Mouse (Mus musculus): ENCODE data around the gene Fam104a. TPM values are rescaled to one million over a fixed set of nuclear protein-coding genes. Genes with fewer than 3 reads are reported as not detected.
A peak's percentile ranks its signal among the peaks of the same experiment; 100 is the strongest.

Fam104a gene
- polyA plus RNA-seq, 1 experiment from 2014 or later, result 39.1 TPM

DNA sequence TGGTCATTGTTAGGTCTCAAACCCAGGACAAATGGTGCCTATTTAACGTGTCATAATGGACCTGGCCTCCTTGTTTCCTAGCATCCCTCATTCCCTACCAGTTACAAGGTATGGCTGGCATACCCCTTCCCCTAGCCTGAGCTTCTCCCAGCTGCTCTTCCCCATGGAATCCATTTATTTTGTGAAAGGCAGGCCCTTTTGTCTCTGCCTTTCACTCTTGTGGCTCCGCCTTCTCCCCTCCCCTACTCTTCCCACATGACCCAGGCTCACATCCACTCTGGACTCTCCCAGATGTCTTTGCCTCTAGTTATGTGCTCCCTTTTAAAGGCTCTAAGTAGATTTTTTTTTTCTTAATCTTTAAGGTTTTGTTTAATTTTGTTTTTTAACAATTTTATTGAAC, 3.1 kb upstream of the Fam104a start:
- Histone ChIP-seq H3K27ac (ENCODE audit: low read depth, low read length) (no peak overlapping the region), H3K9ac (ENCODE audit: low read depth, low read length) (no peak overlapping the region), H3K36me3 (ENCODE audit: control insufficient read depth, insufficient read depth, low read length) (peaks cover 12% of the 10 kb centered on the region), H3K27me3 (replicated peaks; ENCODE audit: control insufficient read depth, insufficient read depth, low read length) (no peaks in the 10 kb centered on the region), H3K4me2 (ENCODE audit: low read length) (no peak overlapping the region), H3K4me3 (ENCODE audit: low read length) (no peak overlapping the region), H3K9me3 (ENCODE audit: control insufficient read depth, low read length) (no peaks in the 10 kb centered on the region), H3K4me1 (ENCODE audit: control insufficient read depth, insufficient read depth, low read depth, low read length) (peaks cover 29% of the 10 kb centered on the region)
- 31% methylated on average over 2 of the region's 2 CpGs for WGBS
- no peak for ATAC-seq

DNA sequence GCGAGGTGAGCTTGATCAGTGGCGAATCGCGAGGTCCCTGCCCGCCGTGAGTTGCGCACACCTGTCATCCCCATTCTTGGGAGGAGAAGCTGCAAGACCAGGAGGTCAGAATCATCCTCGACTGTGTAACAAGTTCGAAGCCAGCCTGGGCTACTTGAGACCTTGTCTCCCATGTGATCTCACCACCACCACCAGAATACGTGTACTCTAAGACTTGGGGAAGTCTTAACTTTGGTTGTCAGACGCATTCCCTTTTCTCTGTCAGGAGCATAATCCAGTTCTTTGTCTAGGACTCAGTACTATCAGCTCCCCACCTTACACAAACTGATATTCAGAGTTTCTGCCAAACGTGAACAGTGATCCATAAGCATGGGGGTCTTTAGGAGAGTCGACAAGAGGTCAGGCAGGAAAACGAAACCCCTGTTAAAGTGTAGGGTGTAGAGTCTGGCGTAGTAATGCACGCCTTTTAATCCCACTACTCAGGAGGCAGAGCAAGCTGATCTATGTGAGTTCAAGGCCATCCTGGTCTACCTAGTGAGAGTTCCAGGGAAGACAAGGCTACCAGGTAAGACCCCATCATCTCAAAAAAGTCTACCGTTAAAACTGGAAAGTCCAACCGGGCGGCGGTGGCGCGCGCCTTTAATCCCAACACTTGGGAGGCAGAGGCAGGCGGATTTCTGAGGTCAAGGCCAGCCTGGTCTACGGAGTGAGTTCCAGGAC, 912 bp upstream of the Fam104a start:
- Histone ChIP-seq H3K27me3 (replicated peaks; ENCODE audit: control insufficient read depth, insufficient read depth, low read length) (no peaks in the 10 kb centered on the region), H3K36me3 (ENCODE audit: control insufficient read depth, insufficient read depth, low read length) (peaks cover 11% of the 10 kb centered on the region), H3K27ac (ENCODE audit: low read depth, low read length) (peak overlapping the region; percentile 95), H3K9me3 (ENCODE audit: control insufficient read depth, low read length) (no peaks in the 10 kb centered on the region), H3K4me1 (ENCODE audit: control insufficient read depth, insufficient read depth, low read depth, low read length) (peaks cover 39% of the 10 kb centered on the region), H3K9ac (ENCODE audit: low read depth, low read length) (peak overlapping the region; percentile 91), H3K4me2 (ENCODE audit: low read length) (peak overlapping the region; percentile 89), H3K4me3 (ENCODE audit: low read length) (peak overlapping the region; percentile 96)
- WGBS, result 44% methylated on average over 24 of the region's 25 CpGs
- ATAC-seq, result no peak

DNA sequence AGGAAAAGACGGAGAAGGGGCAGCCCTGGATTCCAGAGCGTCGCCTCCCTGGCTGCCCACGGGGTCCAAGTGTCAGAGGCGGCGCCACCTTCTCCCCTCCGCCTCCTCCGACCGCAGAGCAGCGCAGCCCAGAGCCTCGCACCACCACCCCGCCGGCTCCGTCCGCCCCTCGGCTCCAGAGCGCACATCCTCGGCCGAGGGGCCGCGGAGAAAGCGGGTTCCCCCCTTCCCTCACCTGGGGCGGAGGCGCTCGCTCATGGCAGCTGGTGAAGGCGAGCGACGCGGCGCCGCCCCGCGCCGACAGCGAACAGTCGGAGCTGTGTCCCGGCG, 363 bp downstream of the Fam104a start:
- ATAC-seq, result peak; percentile 71; the same call in 1 of the 2 replicates
- H3K9ac ChIP-seq (ENCODE audit: low read depth, low read length), result peak overlapping the region; percentile 91
- H3K36me3 ChIP-seq (ENCODE audit: control insufficient read depth, insufficient read depth, low read length), result no peaks in the 10 kb centered on the region
- H3K4me1 ChIP-seq (ENCODE audit: control insufficient read depth, insufficient read depth, low read depth, low read length), result peaks cover 39% of the 10 kb centered on the region
- H3K4me2 ChIP-seq (ENCODE audit: low read length), result peak overlapping the region; percentile 91
- WGBS, result 0% methylated on average over 17 of the region's 38 CpGs
- no peaks in the 10 kb centered on the region for H3K9me3 ChIP-seq (ENCODE audit: control insufficient read depth, low read length)
- peak overlapping the region; percentile 96 for H3K4me3 ChIP-seq (ENCODE audit: low read length)
- H3K27ac ChIP-seq (ENCODE audit: low read depth, low read length), result peak overlapping the region; percentile 95
- H3K27me3 ChIP-seq (replicated peaks; ENCODE audit: control insufficient read depth, insufficient read depth, low read length), result no peaks in the 10 kb centered on the region

DNA sequence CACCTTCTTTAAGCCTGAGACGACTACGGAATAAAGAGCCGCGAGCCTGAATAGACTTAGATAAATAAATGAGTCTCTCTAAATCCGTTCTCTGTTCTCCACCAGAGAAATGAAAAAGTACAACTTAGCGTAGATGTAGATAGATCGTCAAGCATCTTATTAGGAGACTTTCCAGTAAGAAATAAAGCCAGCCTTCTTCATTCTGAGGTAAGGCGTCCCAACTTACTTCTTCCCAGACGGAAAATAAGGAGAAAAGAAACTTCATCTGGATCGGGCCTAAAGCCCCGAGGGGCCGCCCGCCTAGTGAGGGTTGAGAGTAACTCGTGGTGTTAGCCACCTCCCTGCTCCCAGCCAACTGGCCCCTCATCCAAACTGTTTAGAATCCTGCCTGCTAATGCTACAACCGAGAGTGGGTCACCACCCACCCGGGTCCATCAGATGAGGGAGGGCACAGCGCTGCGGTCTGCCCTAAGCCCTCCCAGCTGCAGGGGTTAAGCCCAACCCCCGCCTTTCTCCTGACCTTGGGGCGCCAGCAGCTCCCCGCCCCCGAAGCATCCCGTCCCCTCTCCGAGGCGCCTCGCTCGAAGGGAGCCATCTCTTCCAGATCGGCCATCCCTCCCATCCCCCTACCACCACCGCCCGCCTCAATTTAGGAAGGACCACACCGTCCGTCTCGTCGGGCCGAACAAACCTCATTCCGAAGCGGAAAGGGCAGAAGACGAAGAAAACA, 893 bp downstream of the Fam104a start:
- 3% methylated on average over 38 of the region's 38 CpGs for WGBS
- peak overlapping the region; percentile 91 for H3K9ac ChIP-seq (ENCODE audit: low read depth, low read length)
- H3K27ac ChIP-seq (ENCODE audit: low read depth, low read length), result peak overlapping the region; percentile 95
- ATAC-seq, result peak; percentile 18
- H3K27me3 ChIP-seq (replicated peaks; ENCODE audit: control insufficient read depth, insufficient read depth, low read length), result no peaks in the 10 kb centered on the region
- peak overlapping the region; percentile 96 for H3K4me3 ChIP-seq (ENCODE audit: low read length)
- H3K4me1 ChIP-seq (ENCODE audit: control insufficient read depth, insufficient read depth, low read depth, low read length), result peaks cover 39% of the 10 kb centered on the region
- H3K9me3 ChIP-seq (ENCODE audit: control insufficient read depth, low read length), result no peaks in the 10 kb centered on the region
- no peaks in the 10 kb centered on the region for H3K36me3 ChIP-seq (ENCODE audit: control insufficient read depth, insufficient read depth, low read length)
- H3K4me2 ChIP-seq (ENCODE audit: low read length), result peak overlapping the region; percentile 91

DNA sequence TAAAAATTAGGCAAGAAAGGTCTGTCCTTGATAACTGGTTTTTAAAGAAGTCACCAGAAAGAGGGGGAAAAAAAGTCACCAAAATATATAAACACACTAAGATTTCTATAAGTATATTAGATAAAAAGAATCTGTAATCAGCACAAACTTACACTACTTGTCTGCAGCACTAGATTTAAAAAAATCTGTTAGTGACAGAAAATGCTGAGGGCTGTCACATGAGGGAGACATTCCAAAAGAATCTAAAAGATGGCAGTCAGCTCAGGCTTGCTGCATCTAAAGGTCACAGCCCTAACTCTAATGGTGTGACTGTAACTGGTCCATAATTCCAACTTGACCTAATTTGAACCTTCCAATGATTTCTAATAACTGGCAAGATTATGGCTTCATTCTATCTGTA, 2.0 kb downstream of the Fam104a start:
- H3K27me3 ChIP-seq (replicated peaks; ENCODE audit: control insufficient read depth, insufficient read depth, low read length), result no peaks in the 10 kb centered on the region
- peak overlapping the region; percentile 91; the same call in 1 of the 2 replicates for H3K4me2 ChIP-seq (ENCODE audit: low read length)
- H3K27ac ChIP-seq (ENCODE audit: low read depth, low read length), result no peak overlapping the region
- peaks cover 38% of the 10 kb centered on the region for H3K4me1 ChIP-seq (ENCODE audit: control insufficient read depth, insufficient read depth, low read depth, low read length)
- H3K4me3 ChIP-seq (ENCODE audit: low read length), result no peak overlapping the region
- no peaks in the 10 kb centered on the region for H3K36me3 ChIP-seq (ENCODE audit: control insufficient read depth, insufficient read depth, low read length)
- H3K9ac ChIP-seq (ENCODE audit: low read depth, low read length), result no peak overlapping the region
- no peak for ATAC-seq
- no peaks in the 10 kb centered on the region for H3K9me3 ChIP-seq (ENCODE audit: control insufficient read depth, low read length)

DNA sequence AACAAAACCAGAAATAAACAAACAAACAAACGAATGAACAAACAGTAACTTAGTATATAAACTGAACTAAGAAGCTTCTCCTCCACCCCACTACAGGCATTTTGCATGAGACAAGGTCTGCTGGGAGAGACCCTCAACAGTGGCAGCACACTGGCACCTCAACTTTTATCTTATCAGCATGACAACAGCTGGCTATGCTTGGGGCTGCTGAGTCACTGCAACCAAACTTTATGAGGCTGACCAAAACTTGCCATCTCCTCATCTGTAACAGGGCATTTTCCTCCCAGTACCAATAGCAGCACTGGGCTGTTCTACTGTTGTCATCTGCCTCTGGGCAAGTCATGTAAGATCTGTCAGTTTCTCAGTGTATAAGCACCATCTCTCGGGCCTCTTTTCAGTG, 3.0 kb downstream of the Fam104a start:
- Histone ChIP-seq H3K27me3 (replicated peaks; ENCODE audit: control insufficient read depth, insufficient read depth, low read length) (no peaks in the 10 kb centered on the region), H3K4me3 (ENCODE audit: low read length) (no peak overlapping the region), H3K27ac (ENCODE audit: low read depth, low read length) (no peak overlapping the region), H3K36me3 (ENCODE audit: control insufficient read depth, insufficient read depth, low read length) (peaks cover 4% of the 10 kb centered on the region; the same call in 1 of the 2 replicates), H3K9me3 (ENCODE audit: control insufficient read depth, low read length) (no peaks in the 10 kb centered on the region), H3K4me1 (ENCODE audit: control insufficient read depth, insufficient read depth, low read depth, low read length) (peaks cover 31% of the 10 kb centered on the region), H3K4me2 (ENCODE audit: low read length) (no peak overlapping the region), H3K9ac (ENCODE audit: low read depth, low read length) (no peak overlapping the region)
- ATAC-seq, result no peak
- 94% methylated on average over 2 of the region's 2 CpGs for WGBS

DNA sequence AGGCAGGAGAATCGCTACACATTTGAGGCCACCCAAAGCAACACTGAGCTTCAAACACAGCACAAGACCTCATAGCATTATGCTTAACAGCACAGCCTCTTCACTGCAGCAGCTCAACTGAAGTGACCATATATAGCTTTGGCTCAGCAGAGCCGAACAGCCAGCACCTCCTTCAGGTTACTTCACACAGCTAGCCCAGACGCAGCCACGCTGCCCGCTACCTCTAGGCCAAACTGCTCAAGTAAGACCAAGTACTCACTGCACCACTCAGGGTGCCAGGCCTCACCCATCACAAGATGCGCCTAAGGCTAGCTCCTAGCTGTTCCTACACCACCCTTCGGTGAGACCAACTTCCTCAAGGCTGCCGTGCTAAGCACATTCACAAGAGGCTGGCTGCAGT, 5.6 kb downstream of the Fam104a start:
- H3K9me3 ChIP-seq (ENCODE audit: control insufficient read depth, low read length), result no peaks in the 10 kb centered on the region
- no peak overlapping the region for H3K9ac ChIP-seq (ENCODE audit: low read depth, low read length)
- no peaks in the 10 kb centered on the region for H3K27me3 ChIP-seq (replicated peaks; ENCODE audit: control insufficient read depth, insufficient read depth, low read length)
- H3K27ac ChIP-seq (ENCODE audit: low read depth, low read length), result no peak overlapping the region
- no peak for ATAC-seq
- H3K4me2 ChIP-seq (ENCODE audit: low read length), result no peak overlapping the region
- peaks cover 19% of the 10 kb centered on the region for H3K4me1 ChIP-seq (ENCODE audit: control insufficient read depth, insufficient read depth, low read depth, low read length)
- 87% methylated on average over 8 of the region's 8 CpGs for WGBS
- H3K4me3 ChIP-seq (ENCODE audit: low read length), result no peak overlapping the region
- peaks cover 7% of the 10 kb centered on the region for H3K36me3 ChIP-seq (ENCODE audit: control insufficient read depth, insufficient read depth, low read length)

DNA sequence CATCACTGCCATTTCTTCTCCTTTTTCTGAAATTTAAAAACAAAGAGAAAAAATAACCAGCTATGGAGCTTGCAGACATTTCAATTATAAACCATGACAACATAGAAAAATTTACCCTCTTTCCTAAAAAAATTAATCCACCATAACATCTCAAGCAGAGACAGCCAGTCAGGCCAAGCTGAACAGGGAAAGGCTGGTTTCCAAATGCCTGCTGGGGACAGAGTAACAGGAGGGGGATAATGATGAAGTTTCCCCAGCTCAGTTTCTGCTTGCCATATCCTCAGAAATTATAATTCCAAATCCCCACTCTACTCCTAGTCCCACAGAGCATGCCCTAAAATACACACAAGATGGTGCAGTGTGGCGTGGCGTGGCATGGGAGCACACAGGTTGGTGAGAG, 6.6 kb downstream of the Fam104a start:
- peaks cover 9% of the 10 kb centered on the region for H3K36me3 ChIP-seq (ENCODE audit: control insufficient read depth, insufficient read depth, low read length)
- H3K9ac ChIP-seq (ENCODE audit: low read depth, low read length), result no peak overlapping the region
- H3K9me3 ChIP-seq (ENCODE audit: control insufficient read depth, low read length), result no peaks in the 10 kb centered on the region
- no peak overlapping the region for H3K27ac ChIP-seq (ENCODE audit: low read depth, low read length)
- no peak overlapping the region for H3K4me2 ChIP-seq (ENCODE audit: low read length)
- H3K4me1 ChIP-seq (ENCODE audit: control insufficient read depth, insufficient read depth, low read depth, low read length), result peaks cover 14% of the 10 kb centered on the region
- no peak for ATAC-seq
- 95% methylated on average over 2 of the region's 2 CpGs for WGBS
- H3K27me3 ChIP-seq (replicated peaks; ENCODE audit: control insufficient read depth, insufficient read depth, low read length), result no peaks in the 10 kb centered on the region
- no peak overlapping the region for H3K4me3 ChIP-seq (ENCODE audit: low read length)

DNA sequence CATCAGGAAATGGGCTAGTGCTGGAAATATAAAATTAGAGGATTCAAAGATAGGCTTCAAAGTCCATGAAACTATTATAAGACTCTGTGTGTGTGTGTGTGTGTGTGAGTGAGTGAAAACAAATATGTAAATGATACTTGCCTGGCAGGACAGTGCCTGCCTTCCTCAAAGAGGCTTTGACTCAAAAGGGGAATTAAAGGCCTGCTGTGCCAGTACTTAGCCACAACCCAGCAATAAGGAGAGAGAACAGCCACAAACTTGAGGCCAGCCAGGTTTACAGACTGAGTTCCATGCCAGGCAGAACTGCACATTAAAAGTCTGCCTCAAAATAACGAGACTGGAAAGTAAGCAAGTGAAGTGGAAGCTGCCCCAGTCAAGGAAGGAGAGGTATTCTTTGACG, 7.1 kb downstream of the Fam104a start:
- Histone ChIP-seq H3K36me3 (ENCODE audit: control insufficient read depth, insufficient read depth, low read length) (peaks cover 12% of the 10 kb centered on the region), H3K27me3 (replicated peaks; ENCODE audit: control insufficient read depth, insufficient read depth, low read length) (no peaks in the 10 kb centered on the region), H3K9ac (ENCODE audit: low read depth, low read length) (no peak overlapping the region), H3K9me3 (ENCODE audit: control insufficient read depth, low read length) (no peaks in the 10 kb centered on the region), H3K4me1 (ENCODE audit: control insufficient read depth, insufficient read depth, low read depth, low read length) (peaks cover 9% of the 10 kb centered on the region), H3K27ac (ENCODE audit: low read depth, low read length) (no peak overlapping the region), H3K4me3 (ENCODE audit: low read length) (no peak overlapping the region), H3K4me2 (ENCODE audit: low read length) (no peak overlapping the region)
- ATAC-seq, result no peak
- WGBS, result 76% methylated on average over 2 of the region's 2 CpGs

Measured in hindbrain, embryonic 16.5 days (tissue).